Mouse (Mus musculus) liver (tissue): Measurements from ENCODE around the gene Cap2.

ENCODE experiments used
- DNase-seq: peaks from one replicate; pipeline ENCODE4 v3.0.0-alpha.2; 2020; ENCODE audit warnings: mixed read lengths

Cap2 gene

DNA sequence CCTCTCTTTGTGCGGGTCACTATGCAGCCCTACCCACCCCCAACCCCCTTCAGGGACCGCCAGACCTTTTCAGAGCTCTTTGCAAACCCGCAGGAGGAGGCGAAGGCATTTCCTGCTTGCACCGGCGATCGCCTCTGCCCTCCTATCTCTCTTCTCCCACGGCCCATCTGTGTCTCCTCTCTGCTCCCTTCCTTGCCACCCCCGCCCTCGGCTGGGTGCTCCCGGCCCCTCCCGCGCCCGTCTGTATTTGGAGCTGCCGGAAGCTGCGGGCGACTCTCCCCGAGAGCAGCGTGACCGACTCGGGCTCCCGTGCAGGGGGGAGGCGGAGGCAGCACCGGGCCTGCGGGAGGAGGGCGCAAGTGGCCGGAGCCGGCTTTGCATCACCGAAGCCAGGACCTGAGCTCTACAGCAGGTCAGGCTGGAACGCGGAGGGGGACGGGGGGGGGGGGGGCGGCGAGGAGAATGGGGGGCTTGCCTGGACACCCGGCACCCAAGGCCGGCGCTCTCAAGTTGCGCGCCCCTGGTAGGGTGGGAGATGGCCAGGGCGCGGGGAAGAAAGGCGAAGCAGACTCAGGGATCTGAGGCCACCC lies at the start of gene Cap2:
Gene Cap2, plus strand, starts transcription at position 49 of the 590 bp plus-strand sequence.
- DNase-seq = peak; percentile 61

DNA sequence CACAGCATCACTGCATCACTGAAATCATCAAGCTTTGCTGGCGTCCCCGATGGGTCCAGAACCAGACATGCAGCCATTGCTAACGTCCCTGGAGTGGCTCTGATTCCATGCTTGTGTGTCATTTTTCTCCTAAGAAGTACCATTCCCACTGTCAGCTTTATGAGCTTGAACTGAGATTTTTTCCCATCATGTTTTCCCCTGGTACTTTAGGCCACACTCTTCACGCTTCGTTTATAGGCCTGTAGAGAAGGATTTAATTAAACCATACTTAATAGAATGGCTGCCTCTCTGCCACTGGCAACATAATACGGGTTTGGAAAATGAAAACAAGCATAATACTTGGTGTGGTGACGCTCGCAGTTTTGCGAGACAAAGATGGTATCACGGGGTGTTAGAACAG lies 42.1 kb upstream of the Cap2 start:
- DNase-seq = no peak

DNA sequence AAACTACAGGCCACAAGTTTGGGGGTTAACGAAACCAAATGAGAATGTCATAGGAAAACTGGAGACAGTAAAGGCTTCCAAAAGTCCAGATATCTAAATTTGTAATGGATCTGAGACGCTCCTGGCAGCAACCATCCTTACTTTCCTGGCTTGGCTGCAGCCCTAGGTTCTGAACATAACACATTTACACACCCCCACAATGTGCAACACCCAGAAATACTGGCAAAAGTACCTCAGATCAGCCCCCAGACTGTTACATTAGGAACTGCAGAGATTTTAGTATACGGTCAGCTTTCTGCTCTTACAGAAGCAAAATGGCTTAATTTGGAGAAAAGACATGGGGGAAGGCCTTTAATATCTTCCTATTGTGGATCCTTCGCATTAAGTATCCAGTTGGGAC lies 39.4 kb upstream of the Cap2 start:
- no peak for DNase-seq

DNA sequence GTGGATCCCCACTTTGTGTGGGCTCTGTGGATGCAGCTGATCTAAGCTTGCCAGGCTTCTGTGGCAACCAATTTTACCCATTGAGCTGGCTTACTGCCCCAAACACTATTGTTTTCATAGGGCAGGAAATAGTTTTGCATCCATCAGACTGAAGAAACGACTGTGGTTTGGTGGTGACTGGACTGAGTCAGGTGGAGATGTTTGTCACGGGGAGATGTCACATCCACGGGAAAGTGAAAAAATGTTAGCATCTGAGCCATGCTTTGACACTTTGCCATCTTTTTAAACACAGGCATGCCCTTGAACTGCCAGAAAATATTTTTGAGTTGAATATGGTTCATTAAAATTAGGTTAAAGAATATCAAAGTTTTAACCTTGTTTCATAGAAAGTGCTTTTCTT lies 37.9 kb upstream of the Cap2 start:
- no peak for DNase-seq

DNA sequence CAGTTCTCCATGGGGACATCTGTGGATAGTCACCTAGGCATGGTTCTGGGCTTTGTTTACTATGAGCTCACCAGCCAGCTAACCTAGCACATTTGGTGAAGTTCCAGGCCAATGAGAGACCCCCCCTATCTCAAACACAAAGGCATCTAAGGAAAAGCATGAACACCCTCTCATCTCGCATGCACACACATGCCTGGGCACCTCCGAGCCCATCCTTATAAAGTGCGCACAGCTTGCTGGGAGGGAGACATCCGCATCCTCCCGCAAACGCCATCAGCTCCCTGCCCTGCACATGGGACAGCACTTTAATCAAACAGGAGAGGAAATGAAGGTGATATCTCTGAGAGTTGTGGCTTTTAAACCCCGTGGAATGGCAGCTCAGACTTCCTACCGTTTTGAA lies 33.4 kb upstream of the Cap2 start:
- DNase-seq = no peak

DNA sequence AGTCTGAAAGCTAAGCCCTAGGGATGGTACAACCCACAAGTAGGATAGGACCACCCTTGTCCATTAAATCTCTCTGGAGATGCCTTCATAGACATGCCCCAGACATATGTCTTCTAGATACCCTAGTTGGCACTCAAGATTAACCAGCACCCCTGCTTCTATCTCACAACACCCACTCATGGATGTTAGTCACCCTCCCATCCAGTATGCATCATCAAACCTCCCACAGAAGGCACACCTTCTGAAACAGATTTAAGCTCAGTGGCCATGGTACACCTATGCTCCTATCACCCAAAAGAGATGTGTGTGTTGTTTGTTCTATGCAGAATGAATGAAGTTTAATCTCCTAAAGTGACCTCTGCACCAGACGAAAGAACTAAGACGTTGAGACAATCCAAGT lies 32.1 kb upstream of the Cap2 start:
- DNase-seq = no peak

DNA sequence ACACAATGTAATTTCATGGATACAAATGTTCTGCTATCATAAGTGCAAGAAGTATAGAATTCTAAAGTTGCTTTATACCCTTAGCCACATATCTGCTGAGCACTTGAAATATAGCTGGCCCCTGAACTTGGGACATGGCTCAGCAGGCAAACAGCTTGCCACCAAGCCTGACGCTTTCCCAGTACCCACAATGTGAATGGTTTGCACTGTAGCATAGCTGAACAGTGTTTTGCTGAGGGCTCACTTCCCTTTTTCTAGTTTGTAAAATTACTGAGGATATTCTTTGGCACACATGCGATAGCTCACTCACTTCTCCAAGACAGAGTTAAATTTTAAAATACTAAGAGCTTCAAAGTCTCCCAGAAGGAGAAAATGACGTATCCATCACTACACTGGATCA lies 20.4 kb upstream of the Cap2 start:
- DNase-seq = no peak

DNA sequence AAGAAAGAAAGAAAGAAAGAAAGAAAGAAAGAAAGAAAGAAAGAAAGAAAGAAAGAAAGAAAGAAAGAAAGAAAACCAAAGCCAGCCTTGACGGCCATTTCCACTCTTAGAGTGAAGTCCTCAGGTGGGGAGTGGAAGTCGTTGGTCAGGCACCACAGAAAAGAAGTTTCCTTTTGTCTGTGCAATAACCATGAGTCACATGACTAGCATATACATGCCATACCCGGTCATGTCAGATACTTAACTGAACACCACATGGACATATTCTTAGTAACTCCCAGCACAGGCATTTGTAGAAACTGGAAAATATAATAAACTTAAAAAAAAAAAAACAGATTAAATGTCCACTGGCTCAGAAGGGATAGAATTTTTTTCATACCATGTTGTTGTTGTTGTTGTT lies 16.0 kb upstream of the Cap2 start:
- DNase-seq = no peak

DNA sequence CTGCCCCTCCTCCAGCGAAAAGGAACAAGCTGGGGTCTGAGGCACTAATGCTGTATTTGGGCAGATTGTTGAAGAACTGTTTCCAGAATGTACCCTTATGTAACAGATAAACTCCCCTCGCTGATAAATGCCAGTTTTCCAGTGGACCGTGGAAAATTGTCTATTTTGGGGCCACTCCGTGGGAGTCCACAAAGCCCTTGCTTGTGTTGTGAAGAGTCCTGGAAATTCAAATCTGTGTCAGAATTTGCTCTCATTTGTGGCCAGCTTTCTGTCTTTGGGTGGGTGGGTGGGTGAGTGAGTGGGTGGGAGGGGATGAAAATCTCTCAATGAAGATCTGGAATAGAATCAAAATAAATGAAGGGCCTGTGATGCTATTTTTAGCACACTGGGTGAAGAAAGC lies 13.5 kb upstream of the Cap2 start:
- no peak for DNase-seq

DNA sequence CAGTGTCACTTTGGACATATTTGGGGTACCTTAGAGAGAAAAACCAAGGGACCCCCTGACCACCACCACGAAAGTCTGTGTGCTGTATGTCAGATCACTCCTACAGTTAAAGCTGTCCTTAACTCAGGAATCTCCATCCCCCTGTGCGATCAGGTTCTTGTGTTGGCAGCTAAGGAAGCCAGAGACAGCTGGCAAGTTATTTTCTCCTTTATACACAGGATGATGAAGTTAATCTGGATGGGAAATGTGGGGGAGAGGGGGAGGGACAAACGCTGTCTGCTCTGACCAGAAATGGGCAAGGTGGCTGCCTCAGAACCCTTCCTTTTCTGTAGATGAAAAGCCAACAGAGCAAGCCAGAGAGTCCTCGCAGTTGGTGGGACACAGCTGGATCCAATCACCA lies 11.0 kb upstream of the Cap2 start:
- DNase-seq = no peak

DNA sequence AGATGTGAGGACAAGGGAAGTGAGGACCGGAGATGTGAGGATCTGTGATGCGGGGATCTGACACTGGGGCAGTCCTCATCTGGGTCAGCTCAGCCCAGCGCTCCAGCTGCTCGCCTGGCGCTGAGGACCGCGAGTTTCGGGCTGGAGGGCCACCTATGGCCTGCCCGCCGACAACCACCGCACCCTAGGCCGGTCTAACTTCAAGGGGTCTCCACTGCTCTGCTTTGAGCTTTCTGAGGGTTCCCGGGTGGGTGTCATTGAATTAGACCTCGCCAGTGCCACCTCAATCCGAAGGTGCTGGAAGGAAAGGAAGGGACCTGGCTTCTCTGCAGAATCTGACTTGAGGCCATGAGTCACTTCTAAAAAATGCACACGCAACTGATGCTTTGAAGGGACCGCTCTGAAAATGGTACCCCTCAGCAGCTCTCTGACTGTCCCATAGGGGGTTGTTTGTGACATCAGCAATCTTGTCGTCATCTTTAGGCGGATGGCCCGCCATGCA lies 793 bp downstream of the Cap2 start:
- no peak for DNase-seq

DNA sequence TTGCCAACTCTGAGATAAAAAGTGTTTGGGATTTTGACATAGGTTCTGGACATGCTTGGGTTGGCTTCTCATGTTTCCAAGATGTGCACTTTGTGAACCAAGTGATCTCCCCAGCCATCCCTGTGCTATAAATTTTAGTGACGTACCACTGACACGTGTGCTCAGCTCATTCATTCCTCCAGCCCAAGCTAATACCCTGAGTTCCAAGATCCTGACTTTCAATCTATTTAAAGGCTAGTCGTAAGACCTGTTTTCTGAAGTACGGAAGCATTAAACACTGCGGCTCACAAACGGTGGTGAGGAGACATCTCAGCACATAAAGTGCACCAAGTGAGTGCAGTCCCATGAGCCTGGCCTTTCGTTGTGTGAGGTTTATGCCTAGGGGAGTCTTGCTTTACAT lies 6.3 kb downstream of the Cap2 start:
- DNase-seq = no peak

DNA sequence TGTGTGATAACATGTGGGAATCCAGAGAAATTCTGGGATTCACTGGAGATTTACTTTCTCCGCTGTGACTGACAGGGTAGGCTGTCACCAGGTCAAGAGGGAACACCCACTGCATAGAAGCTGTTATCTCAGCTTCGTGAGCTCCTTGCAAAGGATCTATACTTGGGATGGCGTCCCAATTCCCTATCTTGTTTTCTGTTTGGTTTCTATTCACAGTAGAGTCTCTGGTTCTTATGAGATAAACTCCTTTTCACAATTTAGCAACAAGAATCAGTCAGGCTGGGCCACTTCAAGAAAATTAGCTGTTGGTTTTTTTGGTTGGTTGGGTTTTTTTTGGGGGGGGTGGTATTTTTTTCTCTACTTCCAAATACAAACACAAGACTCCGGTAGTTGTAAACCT lies 7.2 kb downstream of the Cap2 start:
- no peak for DNase-seq

DNA sequence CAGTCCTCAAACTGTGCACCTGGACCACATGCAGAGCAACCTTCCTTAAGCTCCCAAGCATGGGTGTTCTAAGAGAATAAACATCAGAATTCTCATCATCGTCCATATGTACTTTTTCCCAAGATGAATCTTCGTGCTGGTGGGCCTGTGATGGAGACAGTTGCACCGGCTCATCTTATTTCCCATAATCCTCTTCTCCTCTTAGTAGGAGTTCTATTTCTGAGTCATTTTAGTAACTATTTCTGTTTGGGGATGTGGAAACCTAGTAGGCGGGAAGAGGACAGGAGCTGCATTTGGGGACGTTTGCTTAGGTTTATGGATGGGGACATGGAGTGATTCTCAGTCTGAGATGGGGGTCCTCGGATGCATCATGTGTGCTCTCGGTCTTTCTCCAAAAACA lies 8.8 kb downstream of the Cap2 start:
- no peak for DNase-seq

DNA sequence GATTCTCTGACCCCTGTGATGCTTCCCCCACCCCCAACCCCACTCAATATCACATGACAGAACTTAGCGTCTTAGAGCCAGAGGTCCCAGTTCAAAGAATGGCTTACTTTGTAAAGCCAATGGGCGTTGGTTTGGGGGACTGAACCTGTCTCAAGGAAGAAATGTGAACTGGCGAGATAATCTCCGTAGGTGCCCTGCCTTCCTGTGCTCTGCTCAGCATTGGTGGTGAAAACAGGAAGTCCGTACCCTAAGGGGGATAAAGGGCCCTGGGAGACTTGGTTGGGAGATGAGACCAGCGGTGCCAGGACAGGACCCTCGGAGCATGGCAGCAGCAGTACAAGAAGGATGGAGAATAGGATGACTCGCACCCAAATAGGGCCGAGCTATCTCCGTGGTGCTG lies 12.8 kb downstream of the Cap2 start:
- DNase-seq = no peak

DNA sequence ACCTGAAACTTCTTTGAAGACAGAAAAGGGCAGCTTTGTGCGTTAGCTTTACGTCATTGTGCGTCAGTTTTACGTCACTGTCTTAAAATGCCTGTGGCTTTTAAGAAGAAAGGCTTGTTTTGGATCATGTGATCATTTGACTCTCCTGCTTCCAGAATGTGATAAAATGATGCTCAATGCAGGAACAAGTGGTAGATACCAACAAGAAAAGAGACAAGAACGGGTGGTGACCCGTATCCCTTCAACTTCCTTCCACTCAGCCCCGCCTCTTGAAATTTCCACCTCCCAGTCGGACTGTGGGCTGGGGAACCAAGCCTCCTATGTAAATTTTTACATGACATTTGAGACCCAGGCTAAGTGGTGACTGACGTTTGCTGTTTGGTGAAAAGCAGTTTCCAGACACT lies 13.5 kb downstream of the Cap2 start:
- DNase-seq = no peak

DNA sequence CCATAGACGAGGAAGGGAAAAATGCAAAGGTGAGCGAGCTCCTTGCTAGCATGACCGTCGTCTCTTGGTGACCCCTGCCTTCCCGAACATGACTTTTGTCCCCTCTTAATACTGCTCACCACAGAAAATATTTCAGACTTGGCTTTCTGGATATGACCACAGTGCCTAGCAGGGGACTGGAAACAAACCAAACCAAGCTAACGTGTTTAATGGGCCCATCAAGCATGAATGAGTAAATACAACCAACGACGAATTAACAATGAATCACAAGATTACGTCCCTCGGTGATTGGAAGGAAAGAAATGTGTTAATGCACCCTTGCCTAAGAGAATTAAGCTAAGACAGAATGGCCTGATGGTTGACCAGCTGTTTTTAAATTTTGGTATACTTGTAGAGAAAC lies 13.9 kb downstream of the Cap2 start:
- DNase-seq = no peak

DNA sequence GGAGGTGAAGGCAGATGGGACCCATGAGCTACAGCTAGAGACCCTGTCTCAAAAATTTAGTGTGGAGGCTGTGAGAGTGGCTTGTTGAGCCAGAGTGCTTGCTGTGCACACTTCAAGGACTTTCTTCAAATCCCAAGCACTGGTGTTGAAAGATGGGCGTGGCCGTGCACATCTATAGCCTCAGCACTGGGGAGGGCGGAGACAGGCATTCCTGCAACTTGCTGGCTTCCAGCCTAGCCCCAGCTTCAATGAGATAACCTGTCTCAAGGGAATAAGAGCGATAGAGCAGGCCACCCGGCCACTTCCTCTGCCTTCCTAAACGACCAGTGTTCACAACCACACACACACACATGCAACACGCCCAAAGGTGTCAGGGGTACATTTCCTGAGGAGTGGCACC lies 14.5 kb downstream of the Cap2 start:
- DNase-seq = peak; percentile 29

DNA sequence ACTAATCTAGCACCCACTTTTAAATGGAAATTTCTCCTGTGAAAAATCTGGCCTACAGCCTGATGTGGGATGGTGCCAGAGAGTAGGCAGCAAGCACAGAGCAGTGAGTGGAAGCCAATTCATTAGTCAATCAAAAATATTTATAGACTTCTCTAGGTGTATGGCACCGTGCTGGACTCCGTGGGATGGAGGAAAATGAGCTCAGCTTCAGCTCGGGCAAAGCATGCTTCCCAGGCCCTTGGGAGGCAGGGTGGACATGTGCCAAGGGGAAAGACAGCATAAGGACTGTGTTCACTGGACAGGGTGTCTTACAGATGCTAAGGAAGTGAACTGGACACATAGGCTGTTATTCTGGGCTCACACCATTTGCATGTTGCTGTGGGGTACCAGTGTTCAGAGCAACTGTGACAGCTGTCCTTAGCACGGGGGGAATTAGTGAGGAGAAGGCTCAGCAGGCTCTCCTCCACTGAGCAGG lies 15.6 kb downstream of the Cap2 start:
- no peak for DNase-seq

DNA sequence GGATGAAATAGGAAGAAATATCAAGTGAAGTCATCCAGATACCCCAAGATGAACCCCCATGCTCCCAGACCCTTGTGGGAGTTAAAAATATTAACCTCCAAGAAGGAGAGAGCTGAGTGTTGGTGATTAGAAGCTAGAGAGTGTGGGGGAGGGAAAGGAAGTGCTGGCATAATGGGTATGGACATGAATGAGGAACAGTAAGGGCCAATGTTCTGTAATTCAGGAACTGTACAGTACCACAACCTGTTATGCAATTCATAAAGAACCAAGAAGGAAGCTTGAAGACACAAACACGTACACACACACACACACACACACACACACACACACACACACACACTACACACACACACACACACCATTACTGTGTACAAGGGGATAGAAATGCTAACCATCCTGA lies 19.8 kb downstream of the Cap2 start:
- no peak for DNase-seq

DNA sequence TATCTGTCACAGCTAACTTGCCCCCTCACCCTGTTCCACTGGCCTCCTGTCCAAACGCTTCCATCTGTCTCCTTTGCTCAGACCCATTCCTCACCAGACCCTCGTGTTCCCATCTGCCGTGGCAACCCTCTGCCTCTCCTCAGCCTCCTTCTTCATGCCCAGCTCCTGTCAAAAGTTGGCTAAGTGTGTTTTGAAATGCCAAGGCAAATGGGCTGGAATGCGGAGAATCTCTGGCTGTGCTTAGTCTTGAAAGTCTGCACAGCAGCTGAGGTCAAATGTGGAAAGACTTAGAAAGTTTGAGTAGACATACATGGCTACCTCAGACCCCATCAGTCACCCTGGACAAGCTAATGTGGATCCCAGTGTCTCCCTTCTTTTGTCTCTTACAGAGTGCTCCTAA lies 21.1 kb downstream of the Cap2 start:
- no peak for DNase-seq

DNA sequence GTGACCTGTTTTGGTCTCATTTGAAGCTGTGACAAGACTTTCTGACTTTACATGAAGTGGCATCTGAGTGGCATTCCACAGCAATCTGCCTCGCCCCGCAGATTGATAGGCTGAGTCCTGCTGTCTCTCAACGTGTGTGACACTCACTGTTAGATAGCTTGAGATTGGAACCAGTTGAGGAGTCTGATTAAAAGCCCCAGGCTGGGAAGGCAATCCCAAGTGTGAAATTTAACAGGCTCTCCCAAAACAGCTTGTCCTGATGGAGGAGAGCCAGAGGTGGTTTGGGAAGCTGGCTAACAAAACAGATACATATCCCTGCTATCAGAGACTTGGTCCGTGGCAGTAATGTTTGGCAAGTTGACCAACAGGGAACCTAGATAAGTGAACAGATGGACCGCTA lies 21.6 kb downstream of the Cap2 start:
- no peak for DNase-seq

DNA sequence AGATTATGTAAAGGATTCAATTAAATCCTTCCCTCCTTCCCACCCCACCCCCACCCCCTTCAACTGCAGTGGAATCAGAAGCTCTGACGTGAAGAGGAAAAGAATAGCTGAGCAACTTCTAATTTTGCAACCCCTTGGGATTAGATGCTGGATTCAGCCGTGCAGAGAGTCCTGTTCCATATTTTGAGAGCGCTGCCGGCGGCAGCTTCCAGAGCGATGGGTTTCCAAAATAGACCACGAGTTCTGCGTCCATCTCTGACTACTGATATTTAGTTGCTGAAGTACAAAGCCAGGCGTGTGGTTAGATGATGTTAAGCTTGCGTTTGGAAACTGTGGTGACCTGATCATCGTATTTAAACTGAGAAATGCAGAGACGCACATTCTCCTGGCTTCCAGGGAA lies 22.1 kb downstream of the Cap2 start:
- DNase-seq = no peak

DNA sequence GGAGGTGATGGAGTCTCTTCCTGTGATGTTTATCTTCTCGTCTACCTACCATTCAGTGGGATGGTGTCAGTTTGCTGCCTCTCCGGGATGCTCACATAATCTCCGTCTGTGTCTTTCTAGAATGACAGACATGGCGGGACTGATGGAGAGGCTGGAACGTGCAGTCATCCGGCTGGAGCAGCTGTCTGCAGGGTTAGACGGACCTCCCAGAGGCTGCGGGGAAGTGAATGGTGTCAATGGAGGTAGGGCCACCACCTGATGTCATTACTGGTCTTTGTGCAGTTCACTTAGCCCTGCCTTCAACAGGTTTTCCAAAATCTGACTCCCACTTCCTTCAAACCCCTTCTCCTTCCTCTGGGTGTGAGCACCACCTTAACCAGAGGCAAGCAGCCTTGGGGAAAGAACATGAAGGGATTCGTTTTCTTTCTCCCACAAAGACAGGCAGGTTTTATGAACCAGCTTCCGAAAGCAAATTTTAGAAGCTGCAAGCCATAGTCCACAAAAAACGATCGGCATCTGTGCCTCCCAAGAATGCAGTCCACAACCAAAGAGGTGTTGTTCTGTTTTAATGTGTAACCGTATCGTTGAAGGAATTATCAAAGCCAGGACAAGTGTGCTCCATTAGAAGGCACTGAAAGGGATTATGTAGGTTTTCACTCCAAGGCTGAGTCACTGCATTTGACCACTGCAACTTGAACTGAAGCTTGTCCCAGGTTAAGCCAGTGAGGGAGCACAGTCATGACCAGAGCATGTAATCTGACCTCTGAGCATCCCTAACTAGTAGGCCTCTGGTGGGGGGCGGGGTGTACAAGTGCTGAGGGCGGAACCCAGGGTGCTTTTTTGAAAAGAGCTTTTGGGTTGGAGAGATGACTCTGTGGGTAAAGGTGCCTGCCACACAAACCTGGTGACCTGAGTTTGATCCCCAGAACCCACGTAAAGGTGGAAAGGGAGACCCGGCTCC lies 23.9 kb downstream of the Cap2 start:
- DNase-seq = no peak
